Mouse (Mus musculus): ENCODE results near the gene Ppp1r10. TPM values are rescaled to one million over a fixed set of nuclear protein-coding genes. Genes with fewer than 3 reads are reported as not detected.

The Ppp1r10 gene
- not detected in 2 replicates for polyA plus RNA-seq (2012; ENCODE audit: insufficient read depth, insufficient read length, low replicate concordance, missing spikeins)

DNA sequence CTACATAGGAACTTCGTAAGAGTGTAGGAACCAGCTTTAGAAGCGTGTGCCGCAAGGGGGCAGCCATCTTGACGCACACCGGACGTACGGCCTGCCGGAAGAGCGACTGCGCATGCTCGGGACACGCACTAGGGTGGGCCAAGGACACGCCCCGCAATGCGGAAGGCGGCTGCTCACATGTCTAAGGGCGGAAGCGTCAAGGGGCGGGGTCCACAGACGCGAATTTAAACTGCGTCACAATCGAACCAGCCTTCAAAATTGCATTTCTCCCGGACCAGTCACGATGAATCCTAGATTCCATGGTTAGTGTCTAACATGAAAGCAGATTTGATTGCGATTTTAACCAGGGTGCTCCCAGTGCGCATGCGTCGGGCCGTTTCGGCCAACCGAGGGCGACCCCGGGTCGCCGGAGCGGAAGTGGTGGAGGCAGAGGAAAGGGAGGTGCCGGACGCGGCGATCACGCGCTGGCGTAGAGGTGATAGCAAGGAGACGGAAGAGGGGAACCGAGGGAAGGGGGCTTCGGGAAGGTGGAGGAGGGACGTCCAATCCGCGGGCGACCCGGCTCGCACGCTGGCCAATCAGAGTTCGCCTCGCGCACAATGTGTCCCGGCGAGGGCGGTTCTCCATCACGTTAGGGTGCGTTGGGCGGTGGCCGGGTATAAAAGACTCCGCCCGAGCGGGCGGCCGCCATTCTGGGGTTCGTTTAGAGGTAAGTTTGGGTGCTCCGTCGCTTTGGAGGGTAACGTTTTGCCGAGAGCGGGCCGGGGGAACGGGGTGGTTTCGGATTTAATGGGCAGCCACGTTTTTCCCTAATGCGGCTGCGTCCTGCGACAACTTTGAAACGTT is at the start of gene Ppp1r10, which contains the start of gene Mrps18b:
Gene Ppp1r10 (plus strand): TSS at position 138 of the 846 bp plus-strand sequence.
Gene Mrps18b (minus strand): TSS at position 93 of the 846 bp plus-strand sequence.
- peak; percentile 100 for TF ChIP-seq POLR2A (IDR thresholded peaks at IDR 0.05; ENCODE audit: insufficient read depth, low read depth, low read length)
- no peak; the same call in 1 of the 2 replicates for TF ChIP-seq CTCF (IDR thresholded peaks at IDR 0.05; ENCODE audit: insufficient read depth, low read depth, low read length)
- H3K27ac ChIP-seq (ENCODE audit: insufficient read depth, low read depth, low read length): peak within 1 kb of the TSS; percentile 100
- peaks cover 7% of the 10 kb centered on the region for H3K4me1 ChIP-seq (ENCODE audit: control insufficient read depth, insufficient read depth, low read length)
- peak within 1 kb of the TSS; percentile 78 for H3K4me3 ChIP-seq (ENCODE audit: insufficient read depth, low read depth, low read length)
- under 1% methylated on average over 83 of the region's 83 CpGs for WGBS

DNA sequence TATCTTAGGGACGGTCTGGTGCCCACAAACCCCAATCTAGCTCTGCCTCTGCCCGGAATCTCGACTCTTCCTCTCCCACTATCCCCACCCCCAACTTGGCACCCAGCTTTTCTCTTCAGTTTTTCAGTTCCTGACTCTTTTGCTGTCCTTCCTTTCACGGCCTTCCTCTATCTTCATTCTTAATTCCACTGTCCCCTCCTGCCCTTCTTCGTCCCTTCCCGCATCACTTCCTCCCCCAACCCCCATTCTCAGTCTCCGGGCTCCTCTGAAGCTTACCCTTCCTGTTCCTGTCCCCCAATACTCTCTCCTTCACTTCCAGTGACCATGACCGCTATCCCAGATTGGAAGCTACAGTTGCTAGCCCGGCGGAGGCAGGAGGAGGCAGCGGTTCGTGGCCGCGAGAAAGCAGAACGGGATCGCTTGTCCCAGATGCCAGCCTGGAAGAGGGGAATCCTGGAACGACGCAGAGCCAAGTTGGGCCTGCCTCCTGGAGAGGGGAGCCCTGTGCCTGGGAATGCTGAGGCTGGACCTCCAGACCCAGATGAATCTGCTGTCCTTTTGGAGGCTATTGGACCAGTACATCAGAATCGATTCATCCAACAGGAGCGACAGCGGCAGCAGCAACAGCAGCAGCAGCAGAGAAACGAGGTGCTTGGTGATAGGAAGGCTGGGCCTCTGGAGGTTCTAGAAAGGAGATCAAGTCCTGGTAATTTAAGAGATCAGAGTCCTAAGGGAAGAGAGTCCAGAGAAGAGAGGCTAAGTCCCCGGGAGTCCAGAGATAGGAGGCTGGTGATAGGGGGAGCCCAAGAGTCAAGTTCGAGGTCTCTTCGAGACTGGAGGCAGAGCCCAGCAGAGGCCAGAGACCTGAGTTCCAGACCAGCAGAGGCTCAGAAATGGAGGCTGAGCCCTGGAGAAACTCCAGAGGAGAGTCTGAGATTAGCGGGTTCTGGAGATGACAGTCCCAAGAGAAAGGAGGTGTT is 49.0 kb upstream of the Ppp1r10 start:
- WGBS: 27% methylated on average over 26 of the region's 26 CpGs
- H3K4me3 ChIP-seq (ENCODE audit: insufficient read depth, low read depth, low read length): peak overlapping the region; percentile 53
- peak overlapping the region; percentile 75 for H3K27ac ChIP-seq (ENCODE audit: insufficient read depth, low read depth, low read length)
- H3K4me1 ChIP-seq (ENCODE audit: control insufficient read depth, insufficient read depth, low read length): peaks cover 47% of the 10 kb centered on the region
- TF ChIP-seq POLR2A (IDR thresholded peaks at IDR 0.05; ENCODE audit: insufficient read depth, low read depth, low read length) (no peak), CTCF (IDR thresholded peaks at IDR 0.05; ENCODE audit: insufficient read depth, low read depth, low read length) (no peak)

DNA sequence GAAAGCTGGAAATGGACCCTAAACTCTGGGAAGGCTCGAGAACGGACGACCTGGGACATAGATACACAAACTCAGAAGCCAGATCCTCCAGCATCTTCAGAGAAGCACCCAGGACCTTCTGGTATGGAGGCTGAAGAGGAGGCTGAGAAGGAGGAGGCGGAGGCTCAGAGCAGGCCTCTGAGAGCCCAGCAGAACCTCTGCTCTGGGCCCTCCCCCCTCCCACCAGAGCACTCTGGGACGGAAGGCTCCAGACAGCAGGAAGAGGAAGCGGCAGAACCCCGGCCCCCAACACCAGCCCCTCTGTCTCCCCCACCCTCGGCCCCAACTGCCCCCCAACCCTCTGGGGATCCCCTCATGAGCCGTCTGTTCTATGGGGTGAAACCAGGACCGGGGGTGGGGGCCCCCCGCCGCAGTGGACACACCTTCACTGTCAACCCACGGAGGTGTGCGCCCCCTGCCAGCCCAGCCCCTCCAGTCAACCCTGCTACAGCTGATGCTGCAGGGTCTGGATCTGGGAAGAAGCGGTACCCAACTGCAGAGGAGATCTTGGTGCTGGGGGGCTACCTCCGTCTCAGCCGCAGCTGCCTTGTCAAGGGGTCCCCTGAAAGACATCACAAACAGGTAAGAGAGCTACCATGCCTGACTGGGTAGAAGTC is 47.9 kb upstream of the Ppp1r10 start:
- peak overlapping the region; percentile 53 for H3K4me3 ChIP-seq (ENCODE audit: insufficient read depth, low read depth, low read length)
- H3K27ac ChIP-seq (ENCODE audit: insufficient read depth, low read depth, low read length): peak overlapping the region; percentile 17; the same call in 1 of the 2 replicates
- TF ChIP-seq CTCF (IDR thresholded peaks at IDR 0.05; ENCODE audit: insufficient read depth, low read depth, low read length) (no peak), POLR2A (IDR thresholded peaks at IDR 0.05; ENCODE audit: insufficient read depth, low read depth, low read length) (no peak)
- peaks cover 47% of the 10 kb centered on the region for H3K4me1 ChIP-seq (ENCODE audit: control insufficient read depth, insufficient read depth, low read length)
- WGBS: 43% methylated on average over 17 of the region's 17 CpGs

DNA sequence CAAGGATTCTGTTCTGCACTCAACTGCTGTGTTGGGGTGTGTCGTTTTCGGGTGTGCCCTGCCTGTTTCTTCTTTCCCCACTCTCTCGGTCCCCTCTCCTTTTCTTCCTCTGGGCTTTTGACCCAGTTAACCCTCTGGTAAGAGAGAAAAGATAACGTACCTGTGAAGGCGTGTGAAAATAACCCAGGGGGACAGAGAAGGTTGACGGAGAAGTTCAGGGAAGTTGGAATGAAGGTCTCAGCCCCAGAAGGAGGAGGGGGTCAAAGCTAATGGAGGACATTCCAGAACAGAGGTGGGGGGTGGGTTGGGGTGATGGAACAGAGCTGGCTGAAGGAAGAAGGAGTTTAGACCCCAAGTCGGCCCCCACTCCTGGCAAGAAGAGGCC is 47.3 kb upstream of the Ppp1r10 start:
- H3K4me1 ChIP-seq (ENCODE audit: control insufficient read depth, insufficient read depth, low read length): peaks cover 51% of the 10 kb centered on the region
- WGBS: 17% methylated on average over 7 of the region's 7 CpGs
- TF ChIP-seq CTCF (IDR thresholded peaks at IDR 0.05; ENCODE audit: insufficient read depth, low read depth, low read length): no peak
- no peak for TF ChIP-seq POLR2A (IDR thresholded peaks at IDR 0.05; ENCODE audit: insufficient read depth, low read depth, low read length)
- H3K27ac ChIP-seq (ENCODE audit: insufficient read depth, low read depth, low read length): peak overlapping the region; percentile 17; the same call in 1 of the 2 replicates
- peak overlapping the region; percentile 53 for H3K4me3 ChIP-seq (ENCODE audit: insufficient read depth, low read depth, low read length)

DNA sequence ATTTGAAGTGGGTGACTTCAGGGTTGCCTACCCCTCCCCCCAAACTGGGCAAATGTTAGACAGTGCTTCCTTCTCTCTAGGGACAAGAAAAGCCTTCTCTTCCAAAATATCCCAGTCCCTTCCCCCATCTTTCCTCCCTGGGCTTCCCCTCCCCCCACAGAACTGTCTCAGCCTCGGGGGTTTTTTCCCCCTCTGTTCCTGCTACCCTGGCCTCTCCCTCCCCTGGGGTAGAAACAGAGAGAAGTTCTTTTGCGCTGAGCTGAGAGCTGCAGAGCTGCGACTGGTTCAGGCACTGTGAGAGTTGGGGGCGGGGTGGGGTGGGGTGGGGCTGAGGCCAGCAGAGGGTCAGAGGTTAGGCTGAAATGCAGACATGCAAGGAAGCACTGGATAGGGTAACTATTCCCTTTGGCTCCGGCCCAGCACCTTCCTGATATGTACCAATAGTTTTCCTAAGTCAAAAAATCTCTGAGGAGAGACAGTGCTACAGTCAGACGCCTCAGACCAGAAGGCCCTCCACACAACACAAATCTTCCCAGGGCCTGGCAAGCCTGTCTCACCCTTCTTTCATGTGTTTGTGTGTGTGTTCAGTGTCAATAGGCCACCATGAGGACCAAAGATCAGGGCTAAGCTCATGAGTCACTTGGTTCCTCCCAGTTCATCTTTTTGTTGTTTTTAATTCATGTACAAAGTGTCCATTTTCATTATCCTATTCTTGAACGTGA is 46.7 kb upstream of the Ppp1r10 start:
- peak overlapping the region; percentile 17; the same call in 1 of the 2 replicates for H3K27ac ChIP-seq (ENCODE audit: insufficient read depth, low read depth, low read length)
- H3K4me3 ChIP-seq (ENCODE audit: insufficient read depth, low read depth, low read length): peak overlapping the region; percentile 53
- 21% methylated on average over 7 of the region's 7 CpGs for WGBS
- TF ChIP-seq POLR2A (IDR thresholded peaks at IDR 0.05; ENCODE audit: insufficient read depth, low read depth, low read length): no peak
- TF ChIP-seq CTCF (IDR thresholded peaks at IDR 0.05; ENCODE audit: insufficient read depth, low read depth, low read length): no peak
- H3K4me1 ChIP-seq (ENCODE audit: control insufficient read depth, insufficient read depth, low read length): peaks cover 51% of the 10 kb centered on the region

DNA sequence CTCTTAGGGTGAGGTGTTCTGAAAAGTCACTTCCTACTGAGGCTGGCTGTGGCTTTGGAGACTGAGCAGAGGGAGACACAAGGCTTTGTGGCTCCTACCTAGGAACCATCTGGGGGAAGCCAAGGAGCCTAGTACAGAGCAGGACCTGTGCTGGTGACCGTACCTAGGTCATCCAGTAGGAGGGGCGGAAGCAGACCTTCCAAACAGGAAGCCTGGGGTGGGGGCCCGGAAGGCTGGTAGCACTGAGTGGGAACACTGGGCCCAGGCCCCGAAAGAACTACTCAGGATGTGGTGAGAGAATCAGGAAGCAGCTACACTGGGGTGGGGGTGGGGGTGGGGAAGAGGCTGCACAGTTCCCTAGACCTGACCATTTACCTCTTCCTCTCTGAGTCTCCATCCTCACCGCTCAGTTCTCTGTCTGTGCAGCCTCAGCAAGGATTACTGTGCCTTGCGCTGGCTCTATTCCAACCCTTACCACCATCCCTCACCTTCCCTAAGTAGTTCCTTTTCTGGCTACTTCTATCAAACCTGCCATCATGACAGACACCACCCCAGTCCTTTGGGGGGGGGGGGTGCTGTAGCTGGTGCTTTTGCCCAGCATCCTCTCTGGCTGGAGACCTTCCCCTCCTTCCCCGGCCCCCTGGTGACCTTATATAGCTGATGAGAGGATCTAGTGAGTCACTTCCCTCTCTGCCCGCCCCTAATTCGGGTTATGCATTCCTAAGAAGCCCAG is 45.9 kb upstream of the Ppp1r10 start:
- 53% methylated on average over 9 of the region's 9 CpGs for WGBS
- H3K27ac ChIP-seq (ENCODE audit: insufficient read depth, low read depth, low read length): peak overlapping the region; percentile 79; the same call in 1 of the 2 replicates
- peak overlapping the region; percentile 19; the same call in 1 of the 2 replicates for H3K4me3 ChIP-seq (ENCODE audit: insufficient read depth, low read depth, low read length)
- no peak for TF ChIP-seq CTCF (IDR thresholded peaks at IDR 0.05; ENCODE audit: insufficient read depth, low read depth, low read length)
- TF ChIP-seq POLR2A (IDR thresholded peaks at IDR 0.05; ENCODE audit: insufficient read depth, low read depth, low read length): no peak
- peaks cover 48% of the 10 kb centered on the region for H3K4me1 ChIP-seq (ENCODE audit: control insufficient read depth, insufficient read depth, low read length)
